Mouse (Mus musculus) mammary gland, adult 2 months (tissue): Measurements from ENCODE around the gene Mrps18b. TPM values are rescaled to one million over a fixed set of nuclear protein-coding genes. Genes with fewer than 3 reads are reported as not detected.

Experiments used
- polyA plus RNA-seq: library from polyadenylated mRNA; depleted of rRNA; stranded (reverse); fragments of >200 nt; gene quantifications from 2 replicates; pipeline ENCODE4 v1.2.3, GENCODE M21; 2012; ENCODE audit warnings: low replicate concordance; rRNA removed

Mrps18b gene
- 79.5 and 120 TPM in 2 replicates for polyA plus RNA-seq

GRCm38 (mm10) chr17:35916297-35917142 lies at the start of gene Mrps18b, which contains the start of gene Ppp1r10:
Mrps18b (minus strand) TSS chr17:35916389.
Ppp1r10 (plus strand) TSS chr17:35916434.

GRCm38 (mm10) chr17:35909919-35910369 lies 6.2 kb downstream of the Mrps18b start, which contains the start of gene Atat1:
Atat1 (minus strand) TSS chr17:35910075.

DNA sequence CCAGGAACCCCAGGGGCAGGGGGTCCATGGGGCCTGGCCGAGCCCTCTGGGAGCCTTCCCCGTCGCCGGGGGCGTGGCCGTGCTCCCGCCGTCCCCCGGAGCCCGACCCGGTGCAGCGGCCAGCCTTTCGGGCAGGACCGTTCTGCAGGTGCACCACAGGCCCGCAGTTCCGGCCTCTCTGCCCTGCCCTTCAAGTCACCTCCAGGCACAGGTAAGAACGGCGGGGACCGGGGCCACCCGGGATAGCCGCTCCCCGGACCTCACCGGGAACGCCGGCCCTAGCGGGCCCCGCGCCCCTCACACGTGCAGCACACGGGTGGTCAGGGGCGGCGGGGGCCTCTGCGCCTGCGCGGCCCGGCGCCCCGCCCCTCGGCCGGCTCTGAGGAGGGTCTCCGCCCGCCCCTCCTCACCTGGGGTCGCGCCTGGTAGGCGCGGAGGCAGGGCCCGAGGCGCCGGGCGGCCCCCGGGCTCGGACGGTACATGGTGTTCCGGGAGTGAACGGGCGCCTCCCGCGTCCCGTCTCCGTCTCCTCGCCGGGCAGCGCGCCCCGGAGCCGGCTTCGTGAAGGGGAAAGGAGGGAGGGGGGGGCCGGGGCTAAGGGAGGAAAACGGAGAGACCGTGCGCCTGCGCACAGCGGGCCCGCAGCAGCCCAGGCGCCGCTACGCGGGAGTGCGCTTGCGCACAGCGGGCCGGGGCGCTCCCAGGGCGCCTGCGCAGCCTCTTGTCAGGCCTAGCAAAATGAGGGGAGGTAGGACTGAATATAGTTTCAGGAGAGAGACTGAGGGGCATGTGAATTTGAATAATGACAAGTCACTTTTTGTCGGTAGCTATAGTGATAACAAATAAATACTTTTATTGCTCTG lies 19.2 kb downstream of the Mrps18b start, which contains the start of gene 2310061I04Rik:
TSS of gene 2310061I04Rik (minus strand) at position 651 of the 863 bp plus-strand sequence.

GRCm38 (mm10) chr17:35879245-35880057 lies 36.7 kb downstream of the Mrps18b start, which contains the start of gene Dhx16:
Dhx16 (plus strand) TSS chr17:35879819.

DNA sequence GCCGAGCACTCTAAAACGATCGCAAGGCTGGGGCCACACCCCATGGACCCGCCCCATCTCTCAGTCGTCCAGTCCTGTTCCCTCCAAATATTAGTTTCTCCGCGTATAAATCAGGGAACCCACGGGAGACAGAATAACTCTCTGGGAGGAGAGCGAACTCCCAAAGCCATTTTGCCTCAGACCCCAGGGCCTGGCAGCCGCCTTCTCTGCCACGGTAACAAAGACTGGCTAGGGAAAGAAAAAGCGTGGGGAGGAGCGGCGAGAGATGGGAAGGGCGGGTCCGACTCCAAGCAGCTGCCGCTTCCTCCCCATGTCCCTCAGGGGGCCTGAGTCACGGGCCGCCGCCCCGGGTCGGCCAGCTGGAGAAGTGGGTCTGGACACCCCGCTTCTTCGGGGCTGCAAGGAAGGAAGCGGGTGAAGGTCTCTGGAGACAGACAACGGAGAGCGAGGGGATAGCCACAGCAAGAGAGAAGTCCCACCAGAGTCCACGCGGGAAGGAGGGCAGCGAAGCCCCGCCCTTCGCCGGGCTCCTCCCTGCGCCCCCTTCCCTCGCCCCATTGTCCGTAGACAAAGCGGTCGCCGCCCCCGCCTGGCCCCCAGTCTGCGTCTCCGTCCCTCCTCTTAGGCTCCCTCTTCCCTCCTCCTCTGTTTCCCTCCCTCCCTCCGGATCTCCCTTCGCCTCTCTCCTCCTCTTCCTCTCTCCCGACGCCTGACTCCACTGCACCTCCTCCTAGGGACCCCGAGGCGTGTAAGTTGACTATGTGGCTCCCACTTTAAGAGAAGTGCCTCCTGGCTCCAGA lies 50.5 kb downstream of the Mrps18b start, which contains the start of gene Ppp1r18:
TSS of gene Ppp1r18 (plus strand) at position 113 of the 800 bp plus-strand sequence.

DNA sequence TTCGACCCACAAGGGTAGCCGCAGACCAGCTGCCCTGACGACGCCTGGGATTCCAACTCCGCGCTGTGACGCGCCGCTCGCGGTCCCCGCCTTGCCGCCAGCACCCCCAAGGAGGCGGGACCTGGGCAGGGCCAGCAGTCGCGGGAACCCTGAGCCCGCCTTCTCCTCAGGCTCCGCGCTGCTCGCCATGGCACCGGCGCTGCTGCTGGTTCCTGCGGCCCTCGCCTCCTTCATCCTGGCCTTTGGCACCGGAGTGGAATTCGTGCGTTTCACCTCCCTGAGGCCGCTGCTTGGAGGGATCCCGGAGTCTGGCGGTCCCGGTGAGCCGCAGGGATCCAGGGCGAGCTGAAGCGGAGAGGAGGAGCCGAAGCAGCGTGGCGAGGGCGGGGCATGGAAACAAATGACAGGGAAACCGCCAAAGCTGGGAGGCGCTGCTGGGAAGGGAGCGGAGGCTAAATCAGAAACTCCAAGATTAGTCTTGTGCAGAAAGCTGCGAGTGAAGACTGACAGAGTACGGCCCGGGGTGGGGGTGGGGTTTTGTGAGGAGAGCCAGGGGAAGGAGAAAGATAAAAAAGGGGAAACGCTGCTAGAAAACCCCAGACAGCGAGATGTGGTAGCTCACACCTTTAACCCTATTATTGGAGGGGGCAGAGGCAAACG lies 54.9 kb downstream of the Mrps18b start, which contains the start of gene Nrm:
TSS of gene Nrm (plus strand) at position 121 of the 660 bp plus-strand sequence.

Other genes with a start within 250 kb of the Mrps18b start
- 29.6 and 63.8 TPM in 2 replicates for gene Vars2, start 248.8 kb downstream of the Mrps18b start, polyA plus RNA-seq
- 29.5 and 31.8 TPM in 2 replicates for gene Gtf2h4, start 242.7 kb downstream of the Mrps18b start, polyA plus RNA-seq
- 39.2 and 64.6 TPM in 2 replicates for gene Ddr1, start 211.8 kb downstream of the Mrps18b start, polyA plus RNA-seq
- gene Ier3, start 94.7 kb downstream of the Mrps18b start, polyA plus RNA-seq = 16.7 and 21.8 TPM in 2 replicates
- 63.0 and 72.5 TPM in 2 replicates for gene Flot1, start 93.2 kb downstream of the Mrps18b start, polyA plus RNA-seq
- 364 and 441 TPM in 2 replicates for gene Tubb5, start 78.1 kb downstream of the Mrps18b start, polyA plus RNA-seq
- gene Mdc1, start 74.9 kb downstream of the Mrps18b start, polyA plus RNA-seq = 9.6 and 11.0 TPM in 2 replicates
- 34.4 and 39.7 TPM in 2 replicates for gene Nrm, start 55.1 kb downstream of the Mrps18b start, polyA plus RNA-seq
- gene Ppp1r18, start 50.8 kb downstream of the Mrps18b start, polyA plus RNA-seq = 78.6 and 130 TPM in 2 replicates
- gene Dhx16, start 36.6 kb downstream of the Mrps18b start, polyA plus RNA-seq = 57.7 and 68.8 TPM in 2 replicates
- gene 2310061I04Rik, start 19.0 kb downstream of the Mrps18b start, polyA plus RNA-seq = 74.6 and 74.7 TPM in 2 replicates
- 63.9 and 77.1 TPM in 2 replicates for gene Atat1, start 6.3 kb downstream of the Mrps18b start, polyA plus RNA-seq
- 26.1 and 34.0 TPM in 2 replicates for gene Ppp1r10, start within 50 bp of the Mrps18b start, polyA plus RNA-seq
- 55.9 and 71.4 TPM in 2 replicates for gene Abcf1, start 53.4 kb upstream of the Mrps18b start, polyA plus RNA-seq
- 20.7 and 37.2 TPM in 2 replicates for gene Gnl1, start 63.5 kb upstream of the Mrps18b start, polyA plus RNA-seq
- 22.1 and 26.9 TPM in 2 replicates for gene Prr3, start 63.8 kb upstream of the Mrps18b start, polyA plus RNA-seq
- gene H2-T24, start 104.2 kb upstream of the Mrps18b start, polyA plus RNA-seq = 8.3 and 9.4 TPM in 2 replicates
- gene H2-T23, start 116.5 kb upstream of the Mrps18b start, polyA plus RNA-seq = 279 and 344 TPM in 2 replicates
- gene H2-T22, start 126.4 kb upstream of the Mrps18b start, polyA plus RNA-seq = 100 and 107 TPM in 2 replicates
- 0.20 TPM in 1 of 2 replicates, not detected in the other for gene Gm6034, start 126.6 kb upstream of the Mrps18b start, polyA plus RNA-seq
- gene Gm11127, start 142.0 kb upstream of the Mrps18b start, polyA plus RNA-seq = 0.18 TPM in 1 of 2 replicates, not detected in the other
- gene Gm19684, start 205.3 kb upstream of the Mrps18b start, polyA plus RNA-seq = 0.57 and 0.60 TPM in 2 replicates
- gene Gm7030, start 213.0 kb upstream of the Mrps18b start, polyA plus RNA-seq = 0.17 and 0.23 TPM in 2 replicates